Mouse (Mus musculus) thymus, adult 2 months (tissue): ENCODE measurements at regions not wholly inside any gene's neighbourhood (a gene's known extent, or its start where the extent isn't known, plus 50 kb on each side); places are given as distances from the start of the nearest gene placed in this dataset.

Experiments
- DNase-seq: peaks from one replicate; pipeline ENCODE4 v3.0.0; 2021
- H3K27ac ChIP-seq: fragments of 200-500 bp; 2 replicates; pipeline ENCODE4 v1.5.1; 2012; ENCODE audit warnings: low read length, control low read depth; ENCODE audit not compliant: control insufficient read depth, insufficient read depth
- H3K27me3 ChIP-seq: fragments of 200-500 bp; 2 replicates; pipeline ENCODE4 v1.6.1; 2012; ENCODE audit warnings: mild to moderate bottlenecking, low read length, moderate library complexity, mixed read lengths; ENCODE audit not compliant: control insufficient read depth, insufficient read depth
- H3K36me3 ChIP-seq: fragments of 200-500 bp; 2 replicates; pipeline ENCODE4 v1.6.1; 2012; ENCODE audit warnings: mild to moderate bottlenecking, low read length, moderate library complexity; ENCODE audit not compliant: control insufficient read depth, insufficient read depth
- H3K4me1 ChIP-seq: fragments of 200-500 bp; replicated peaks from 2 replicates; pipeline ENCODE4 v1.6.1; 2012; ENCODE audit warnings: low read length; ENCODE audit not compliant: control insufficient read depth, insufficient read depth
- H3K4me3 ChIP-seq: fragments of 200-500 bp; 2 replicates; pipeline ENCODE4 v1.5.1; 2012; ENCODE audit warnings: mild to moderate bottlenecking, low read length, control low read depth, moderate library complexity; ENCODE audit not compliant: control insufficient read depth, insufficient read depth
- CTCF ChIP-seq: fragments of 200-500 bp; IDR thresholded peaks from 2 replicates; pipeline ENCODE4 v1.5.1; 2012; ENCODE audit warnings: mild to moderate bottlenecking, control low read depth, low read length, moderate library complexity, borderline replicate concordance; ENCODE audit not compliant: control insufficient read depth, poor library complexity, insufficient read depth; ENCODE audit errors: extremely low read depth
- POLR2A ChIP-seq: fragments of 200-500 bp; IDR thresholded peaks from 2 replicates; pipeline ENCODE4 v1.6.1; 2012; ENCODE audit warnings: mild to moderate bottlenecking, low read length, control low read depth, moderate library complexity; ENCODE audit not compliant: control insufficient read depth, poor library complexity, insufficient read depth; ENCODE audit errors: extremely low read depth
- WGBS: fragments of 180-500 bp; shearing (Covaris S2); methylation state at CpG from one replicate; pipeline ENCODE4 v1.1.7; 2018; 5-methylcytosine and 5-hydroxymethylcytosine counted together

DNA sequence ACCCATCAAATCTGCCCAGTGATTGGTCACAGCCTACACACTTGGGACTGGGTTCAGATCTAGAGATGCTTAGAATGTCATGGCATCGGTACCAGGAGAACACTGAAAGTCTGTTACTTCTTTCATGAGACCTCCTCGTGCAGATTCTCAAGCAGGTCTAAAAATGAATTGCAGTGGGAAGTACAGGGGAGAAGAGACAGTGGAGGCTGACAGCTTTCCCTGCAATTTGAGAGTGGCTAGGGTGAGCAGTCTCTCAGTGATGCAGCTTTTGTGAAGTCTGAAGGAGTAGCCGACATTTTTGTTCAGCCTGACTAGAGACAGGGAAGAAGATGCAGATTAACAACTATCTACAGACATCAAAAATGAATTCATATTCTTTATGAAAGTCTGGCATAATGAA lies 112.5 kb downstream of the Fam198b start:
- WGBS: 78% methylated on average over 3 of the region's 3 CpGs
- no peaks in the 10 kb centered on the region for H3K27me3 ChIP-seq
- no peak overlapping the region for H3K4me3 ChIP-seq
- TF ChIP-seq POLR2A: no peak
- TF ChIP-seq CTCF: no peak
- H3K36me3 ChIP-seq: no peaks in the 10 kb centered on the region
- no peak overlapping the region for H3K27ac ChIP-seq
- no peak for DNase-seq
- no peaks in the 10 kb centered on the region for H3K4me1 ChIP-seq

DNA sequence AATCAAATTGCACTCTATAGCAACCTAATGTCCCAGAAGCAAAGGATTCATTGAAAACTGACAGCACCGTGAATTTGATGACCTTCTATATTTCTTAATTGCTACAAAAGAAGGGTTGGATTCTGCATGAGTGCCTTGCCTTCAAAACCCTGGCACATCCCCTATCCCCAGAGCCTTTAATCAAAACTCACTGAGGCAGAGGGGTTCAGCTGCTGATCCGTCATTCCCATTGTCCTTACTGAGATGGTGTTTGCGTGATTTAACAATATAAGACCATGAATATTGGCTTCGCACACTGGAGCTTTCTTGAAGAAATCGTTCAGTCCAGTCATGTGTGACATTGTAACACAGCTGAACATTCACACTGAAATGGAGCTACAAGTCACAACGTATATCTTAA lies 118.0 kb downstream of the Fam198b start:
- H3K27me3 ChIP-seq: no peaks in the 10 kb centered on the region
- TF ChIP-seq POLR2A (no peak), CTCF (no peak)
- no peaks in the 10 kb centered on the region for H3K36me3 ChIP-seq
- 95% methylated on average over 6 of the region's 6 CpGs for WGBS
- no peak overlapping the region for H3K27ac ChIP-seq
- no peak for DNase-seq
- no peak overlapping the region for H3K4me3 ChIP-seq
- no peaks in the 10 kb centered on the region for H3K4me1 ChIP-seq

DNA sequence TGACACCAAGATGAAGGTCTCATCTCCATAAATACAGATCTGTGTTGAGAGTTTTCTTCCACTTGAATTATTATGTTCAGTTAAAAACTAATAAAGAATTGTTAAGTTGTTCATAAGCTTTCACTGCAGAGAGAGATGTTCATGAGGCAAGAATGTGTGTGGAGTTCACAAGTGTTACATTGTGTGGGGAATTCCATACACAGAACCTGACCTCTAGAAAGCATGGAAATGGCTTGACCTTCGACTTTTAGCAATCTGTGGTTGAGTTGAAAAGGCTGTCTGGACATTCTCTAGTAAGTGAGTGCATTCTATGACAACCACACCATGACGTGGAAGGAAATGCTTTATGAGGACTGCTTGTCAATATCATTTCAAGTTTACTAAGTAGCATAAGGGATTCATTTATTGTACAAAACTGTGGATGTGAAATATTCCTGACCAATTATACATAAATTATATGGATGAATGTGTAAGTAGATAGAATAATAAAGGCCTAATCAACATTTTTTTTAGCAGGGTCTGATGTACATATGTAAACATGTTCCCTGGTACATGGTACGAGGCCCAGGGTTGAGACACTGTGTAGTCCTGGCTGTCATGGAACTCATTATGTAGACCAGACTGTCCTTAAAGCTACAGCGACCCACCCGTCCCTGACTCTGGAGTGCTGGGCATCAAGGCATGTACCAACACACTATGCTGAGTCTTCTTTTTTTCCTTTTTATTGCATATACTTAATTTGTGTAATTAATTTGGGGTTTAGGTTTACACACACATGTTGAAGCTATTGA lies 119.2 kb downstream of the Fam198b start:
- 89% methylated on average over 5 of the region's 5 CpGs for WGBS
- Histone ChIP-seq H3K4me1 (no peaks in the 10 kb centered on the region), H3K36me3 (no peaks in the 10 kb centered on the region), H3K27me3 (no peaks in the 10 kb centered on the region), H3K4me3 (no peak overlapping the region), H3K27ac (no peak overlapping the region)
- DNase-seq: no peak
- TF ChIP-seq POLR2A: no peak

DNA sequence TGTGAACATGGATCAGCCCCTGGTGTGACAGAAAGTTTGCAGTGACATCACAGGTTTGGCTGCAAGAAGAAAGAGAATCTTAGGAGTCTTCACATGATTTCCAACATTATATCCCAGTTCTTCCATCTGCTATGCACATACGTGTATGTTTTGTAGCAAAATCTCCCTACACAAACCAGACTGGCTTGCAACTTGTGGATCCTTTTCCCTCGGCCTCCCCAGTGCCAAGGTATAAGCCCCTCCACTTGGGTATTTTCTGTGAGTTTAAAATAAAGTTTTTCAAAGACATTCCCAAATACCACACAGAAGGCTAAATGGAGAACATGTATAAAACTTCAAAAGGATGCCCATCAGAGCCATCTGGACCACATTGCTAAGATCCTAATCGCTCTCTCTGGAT lies 120.2 kb downstream of the Fam198b start:
- 92% methylated on average over 3 of the region's 3 CpGs for WGBS
- Histone ChIP-seq H3K36me3 (no peaks in the 10 kb centered on the region), H3K4me1 (no peaks in the 10 kb centered on the region), H3K4me3 (no peak overlapping the region), H3K27ac (no peak overlapping the region), H3K27me3 (no peaks in the 10 kb centered on the region)
- TF ChIP-seq POLR2A (no peak), CTCF (no peak)
- DNase-seq: no peak

DNA sequence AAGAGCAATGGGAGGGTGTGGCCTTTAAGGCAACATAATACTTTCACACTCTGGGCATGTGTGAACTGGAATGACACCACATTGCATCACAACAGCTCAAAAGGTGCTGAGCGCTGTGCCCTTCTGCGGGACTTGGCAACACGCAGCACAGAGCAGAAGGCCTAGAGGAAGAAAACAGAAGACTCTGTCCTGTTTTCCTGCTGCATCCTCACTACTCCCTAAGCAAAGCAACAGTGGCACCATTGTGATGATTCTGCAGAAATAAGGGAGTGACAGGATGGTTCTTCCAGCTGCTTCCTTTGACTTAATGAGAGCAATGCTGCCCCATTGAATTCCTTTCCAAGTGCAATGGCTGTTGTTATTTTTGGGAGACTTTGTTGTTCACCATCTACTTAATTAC lies 120.6 kb downstream of the Fam198b start:
- DNase-seq: no peak
- Histone ChIP-seq H3K4me1 (no peaks in the 10 kb centered on the region), H3K4me3 (no peak overlapping the region), H3K36me3 (no peaks in the 10 kb centered on the region), H3K27me3 (no peaks in the 10 kb centered on the region), H3K27ac (no peak overlapping the region)
- no peak for TF ChIP-seq CTCF
- TF ChIP-seq POLR2A: no peak
- 94% methylated on average over 3 of the region's 3 CpGs for WGBS

DNA sequence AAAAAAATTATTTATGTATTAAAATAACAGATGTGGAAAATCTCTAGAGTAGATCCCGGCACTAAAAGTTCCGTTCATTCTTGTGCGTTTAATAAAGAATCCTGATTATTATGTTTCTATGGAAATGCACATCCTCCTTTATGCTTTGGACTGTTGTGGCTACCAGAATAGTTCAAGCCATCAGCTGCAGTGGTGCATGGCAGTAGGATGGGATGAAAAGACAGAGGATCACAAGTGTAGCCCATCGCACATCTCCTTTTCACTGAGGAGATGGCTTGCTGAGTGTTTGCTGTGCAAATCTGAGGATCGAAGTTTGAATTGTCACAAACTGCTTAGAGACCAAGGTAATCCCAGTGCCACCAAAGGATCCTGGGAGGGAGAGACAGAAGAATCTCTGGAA lies 121.0 kb downstream of the Fam198b start:
- TF ChIP-seq POLR2A: no peak
- TF ChIP-seq CTCF: no peak
- DNase-seq: no peak
- no peak overlapping the region for H3K27ac ChIP-seq

DNA sequence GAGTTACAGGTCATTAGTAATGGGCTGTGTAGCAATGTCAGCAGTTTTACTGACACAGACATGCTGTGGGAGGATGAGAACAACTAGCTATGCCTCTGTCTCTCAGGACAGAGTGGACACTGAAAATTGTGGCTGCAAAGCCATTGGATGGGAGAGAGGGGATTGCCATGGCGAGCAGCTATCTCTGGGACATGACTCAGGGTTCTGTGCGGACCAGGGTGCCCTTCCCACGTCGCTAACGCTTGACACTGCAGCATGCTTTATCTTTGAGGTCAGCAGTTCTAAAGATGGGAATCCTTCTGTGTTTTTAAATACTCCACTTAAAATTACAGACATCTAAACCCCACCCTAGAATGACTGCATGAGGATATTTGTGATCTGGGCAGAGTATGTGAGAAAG lies 121.9 kb downstream of the Fam198b start:
- Histone ChIP-seq H3K4me3 (no peak overlapping the region), H3K4me1 (no peaks in the 10 kb centered on the region), H3K27ac (no peak overlapping the region), H3K36me3 (no peaks in the 10 kb centered on the region), H3K27me3 (no peaks in the 10 kb centered on the region)
- TF ChIP-seq CTCF: no peak
- TF ChIP-seq POLR2A: no peak
- WGBS: 96% methylated on average over 5 of the region's 5 CpGs
- no peak for DNase-seq

More for the DNA sequence above, 121.0 kb downstream of the Fam198b start:
- Histone ChIP-seq H3K4me3 (no peak overlapping the region), H3K4me1 (no peaks in the 10 kb centered on the region), H3K27me3 (no peaks in the 10 kb centered on the region), H3K36me3 (no peaks in the 10 kb centered on the region)
- WGBS: 93% methylated on average over 5 of the region's 5 CpGs
